Mouse (Mus musculus): ENCODE measurements around the gene Msln. TPM values are rescaled to one million over a fixed set of nuclear protein-coding genes. Genes with fewer than 3 reads are reported as not detected.
A peak's percentile ranks its signal among the peaks of the same experiment; 100 is the strongest.

The Msln gene
- polyA plus RNA-seq, 1 experiment, result 3.1 TPM

DNA sequence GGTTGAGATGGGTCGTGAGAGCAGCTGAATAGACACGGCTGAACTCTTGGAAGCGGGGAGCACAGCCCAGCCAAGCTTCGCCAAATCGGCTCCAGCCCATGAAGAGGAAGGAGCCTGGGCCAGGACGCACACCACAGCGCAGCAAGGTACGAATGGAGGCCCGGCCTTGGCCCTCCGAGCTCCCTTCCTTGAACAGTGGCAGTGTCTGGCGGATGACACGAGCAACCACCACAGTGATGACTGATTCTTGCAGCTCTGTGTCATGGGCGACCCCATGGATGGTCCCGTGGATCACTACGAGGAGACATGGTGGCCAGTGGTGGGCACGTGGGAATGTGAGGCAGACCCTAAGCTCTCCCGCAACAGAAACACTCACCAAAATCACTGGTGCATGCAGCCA, 40.8 kb upstream of the Msln start:
- Histone ChIP-seq H3K4me3 (ENCODE audit: extremely low read depth, insufficient read depth, insufficient read length) (no peak overlapping the region), H3K27ac (ENCODE audit: insufficient read depth, low read length) (no peak overlapping the region), H3K27me3 (ENCODE audit: control insufficient read depth, insufficient read depth, low read length) (no peaks in the 10 kb centered on the region), H3K36me3 (ENCODE audit: control insufficient read depth, insufficient read depth, low read length) (no peaks in the 10 kb centered on the region), H3K4me1 (ENCODE audit: control insufficient read depth, insufficient read depth, insufficient read length) (peaks cover 15% of the 10 kb centered on the region)
- TF ChIP-seq POLR2A (IDR thresholded peaks at IDR 0.05; ENCODE audit: low read depth, low read length) (no peak), CTCF (IDR thresholded peaks at IDR 0.05; ENCODE audit: extremely low read depth, insufficient read depth, insufficient read length, insufficient replicate concordance) (no peak)
- WGBS, result 97% methylated on average over 17 of the region's 17 CpGs
- DNase-seq (ENCODE audit: low read depth in 1 of 2, low spot score in 2 of 2), result no peak

DNA sequence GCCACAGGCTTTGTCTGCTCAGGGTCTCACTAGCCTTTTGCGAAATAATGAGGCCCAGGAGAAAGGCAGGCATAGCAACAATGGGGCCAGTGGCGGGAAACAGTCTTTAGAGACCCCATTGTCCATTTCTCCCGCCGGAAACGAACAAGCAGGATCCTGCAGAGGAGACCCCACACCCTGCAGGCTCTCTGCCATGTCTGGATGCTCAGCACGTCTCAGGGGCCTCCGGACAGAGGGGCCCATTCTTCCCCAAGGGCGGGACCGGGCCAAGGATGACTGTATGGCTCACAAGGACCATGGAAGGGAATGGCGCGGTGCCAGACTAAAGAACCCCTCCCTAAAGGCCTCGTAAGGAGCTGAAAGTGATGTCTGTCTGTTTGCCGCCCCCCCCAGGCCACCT, 40.0 kb upstream of the Msln start:
- WGBS, result 92% methylated on average over 13 of the region's 13 CpGs
- H3K27me3 ChIP-seq (ENCODE audit: control insufficient read depth, insufficient read depth, low read length), result no peaks in the 10 kb centered on the region
- peaks cover 15% of the 10 kb centered on the region for H3K4me1 ChIP-seq (ENCODE audit: control insufficient read depth, insufficient read depth, insufficient read length)
- DNase-seq (ENCODE audit: low read depth in 1 of 2, low spot score in 2 of 2), result no peak
- H3K4me3 ChIP-seq (ENCODE audit: extremely low read depth, insufficient read depth, insufficient read length), result no peak overlapping the region
- H3K36me3 ChIP-seq (ENCODE audit: control insufficient read depth, insufficient read depth, low read length), result no peaks in the 10 kb centered on the region; the same call in 1 of the 2 replicates
- H3K27ac ChIP-seq (ENCODE audit: insufficient read depth, low read length), result no peak overlapping the region
- TF ChIP-seq POLR2A (IDR thresholded peaks at IDR 0.05; ENCODE audit: low read depth, low read length) (no peak), CTCF (IDR thresholded peaks at IDR 0.05; ENCODE audit: extremely low read depth, insufficient read depth, insufficient read length, insufficient replicate concordance) (no peak)

DNA sequence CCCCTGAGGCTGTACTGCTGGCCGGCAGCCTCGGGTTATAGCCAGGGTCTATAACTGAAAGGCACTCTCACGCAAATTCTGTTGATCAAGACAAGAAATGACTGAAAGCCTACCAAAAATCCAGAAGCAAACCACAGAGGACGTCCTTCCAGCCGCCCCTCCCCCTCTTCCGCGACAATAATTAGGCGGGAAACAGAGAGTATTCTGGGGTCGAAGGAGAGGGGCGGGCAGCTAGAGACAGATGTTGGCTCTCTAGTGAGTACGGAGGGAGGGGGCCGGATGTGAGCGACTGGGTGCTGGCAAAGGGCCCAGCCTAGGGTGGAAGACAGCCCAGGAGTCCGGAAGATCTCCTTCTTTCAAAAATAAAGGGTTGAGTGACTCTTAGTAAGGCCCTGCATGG, 38.4 kb upstream of the Msln start, which contains the start of gene Fam173a:
TSS of gene Fam173a (minus strand) at position 287 of the 400 bp plus-strand sequence.
- Histone ChIP-seq H3K4me3 (ENCODE audit: extremely low read depth, insufficient read depth, insufficient read length) (peak within 1 kb of the TSS; percentile 97), H3K36me3 (ENCODE audit: control insufficient read depth, insufficient read depth, low read length) (no peaks in the 10 kb centered on the region; the same call in none of the 2 replicates), H3K27me3 (ENCODE audit: control insufficient read depth, insufficient read depth, low read length) (no peaks in the 10 kb centered on the region), H3K4me1 (ENCODE audit: control insufficient read depth, insufficient read depth, insufficient read length) (peaks cover 15% of the 10 kb centered on the region), H3K27ac (ENCODE audit: insufficient read depth, low read length) (peak within 1 kb of the TSS; percentile 94)
- TF ChIP-seq CTCF (IDR thresholded peaks at IDR 0.05; ENCODE audit: extremely low read depth, insufficient read depth, insufficient read length, insufficient replicate concordance), result no peak
- no peak for TF ChIP-seq POLR2A (IDR thresholded peaks at IDR 0.05; ENCODE audit: low read depth, low read length)
- DNase-seq (ENCODE audit: low read depth in 1 of 2, low spot score in 2 of 2), result peak; percentile 61 to 70
- WGBS, result under 1% methylated on average over 14 of the region's 14 CpGs

DNA sequence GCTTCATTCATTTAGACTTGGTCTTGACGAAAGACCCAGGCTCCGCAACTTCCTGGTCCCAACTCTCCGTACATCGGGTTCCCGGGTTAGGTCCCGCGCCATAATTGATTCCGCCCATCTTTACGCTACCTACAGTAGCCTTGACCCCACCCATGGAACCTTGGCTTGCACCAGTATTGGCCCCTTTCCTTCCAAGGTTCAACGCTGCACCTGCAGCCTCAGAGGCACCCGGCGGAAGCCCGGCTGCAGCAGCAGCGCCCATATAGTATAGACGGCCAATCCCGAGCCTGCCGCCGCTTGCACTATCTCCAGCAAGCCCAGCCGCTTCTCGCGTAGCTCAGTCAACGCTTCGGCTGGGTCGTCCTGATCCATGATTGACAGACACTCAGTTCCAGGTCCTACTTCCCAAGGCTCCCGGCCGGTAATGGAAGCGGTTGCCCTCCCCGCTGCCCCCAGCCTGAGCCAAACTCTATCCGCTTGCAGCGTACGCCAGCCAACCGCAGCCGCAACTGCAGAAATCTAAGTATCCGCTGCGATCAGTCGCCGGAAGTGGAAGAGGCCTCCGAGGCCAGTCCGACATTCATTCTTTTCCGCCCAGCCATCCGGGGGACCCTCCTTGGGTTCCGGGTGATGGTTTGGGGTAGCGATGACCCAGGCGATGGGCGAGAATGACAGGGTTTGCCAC, 37.8 kb upstream of the Msln start:
- under 1% methylated on average over 45 of the region's 45 CpGs for WGBS
- TF ChIP-seq POLR2A (IDR thresholded peaks at IDR 0.05; ENCODE audit: low read depth, low read length), result peak; percentile 72
- no peak for TF ChIP-seq CTCF (IDR thresholded peaks at IDR 0.05; ENCODE audit: extremely low read depth, insufficient read depth, insufficient read length, insufficient replicate concordance)
- H3K36me3 ChIP-seq (ENCODE audit: control insufficient read depth, insufficient read depth, low read length), result no peaks in the 10 kb centered on the region; the same call in none of the 2 replicates
- no peaks in the 10 kb centered on the region for H3K27me3 ChIP-seq (ENCODE audit: control insufficient read depth, insufficient read depth, low read length)
- DNase-seq (ENCODE audit: low read depth in 1 of 2, low spot score in 2 of 2), result peak; percentile 82 to 83
- peak overlapping the region; percentile 97 for H3K4me3 ChIP-seq (ENCODE audit: extremely low read depth, insufficient read depth, insufficient read length)
- peak overlapping the region; percentile 94 for H3K27ac ChIP-seq (ENCODE audit: insufficient read depth, low read length)
- H3K4me1 ChIP-seq (ENCODE audit: control insufficient read depth, insufficient read depth, insufficient read length), result peaks cover 15% of the 10 kb centered on the region

DNA sequence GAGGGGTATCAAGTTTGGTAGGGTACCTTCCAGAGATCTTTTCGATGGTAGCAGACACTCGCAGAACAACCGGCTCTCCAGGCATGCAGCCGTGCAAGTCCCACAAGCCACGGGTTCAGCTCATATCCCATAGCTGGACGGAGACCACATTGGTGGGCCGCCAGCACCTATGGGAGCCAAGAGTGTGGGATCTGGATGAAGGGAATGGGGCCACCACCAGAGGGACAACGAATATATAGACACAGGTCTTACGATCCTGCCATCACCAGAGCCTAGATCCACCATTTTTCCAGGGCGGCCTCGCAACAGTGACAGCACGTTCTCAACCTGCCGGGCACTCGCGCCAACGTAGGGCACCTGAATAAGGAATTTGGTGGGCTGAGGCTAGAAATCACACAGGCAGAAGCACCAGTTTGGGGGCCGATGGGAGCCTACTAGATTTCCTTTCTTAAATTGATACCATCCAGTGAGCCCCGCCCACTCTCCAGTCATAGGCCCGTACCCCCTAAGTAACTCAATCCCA, 37.2 kb upstream of the Msln start:
- peaks cover 15% of the 10 kb centered on the region for H3K4me1 ChIP-seq (ENCODE audit: control insufficient read depth, insufficient read depth, insufficient read length)
- no peak for DNase-seq (ENCODE audit: low read depth in 1 of 2, low spot score in 2 of 2)
- 26% methylated on average over 19 of the region's 19 CpGs for WGBS

DNA sequence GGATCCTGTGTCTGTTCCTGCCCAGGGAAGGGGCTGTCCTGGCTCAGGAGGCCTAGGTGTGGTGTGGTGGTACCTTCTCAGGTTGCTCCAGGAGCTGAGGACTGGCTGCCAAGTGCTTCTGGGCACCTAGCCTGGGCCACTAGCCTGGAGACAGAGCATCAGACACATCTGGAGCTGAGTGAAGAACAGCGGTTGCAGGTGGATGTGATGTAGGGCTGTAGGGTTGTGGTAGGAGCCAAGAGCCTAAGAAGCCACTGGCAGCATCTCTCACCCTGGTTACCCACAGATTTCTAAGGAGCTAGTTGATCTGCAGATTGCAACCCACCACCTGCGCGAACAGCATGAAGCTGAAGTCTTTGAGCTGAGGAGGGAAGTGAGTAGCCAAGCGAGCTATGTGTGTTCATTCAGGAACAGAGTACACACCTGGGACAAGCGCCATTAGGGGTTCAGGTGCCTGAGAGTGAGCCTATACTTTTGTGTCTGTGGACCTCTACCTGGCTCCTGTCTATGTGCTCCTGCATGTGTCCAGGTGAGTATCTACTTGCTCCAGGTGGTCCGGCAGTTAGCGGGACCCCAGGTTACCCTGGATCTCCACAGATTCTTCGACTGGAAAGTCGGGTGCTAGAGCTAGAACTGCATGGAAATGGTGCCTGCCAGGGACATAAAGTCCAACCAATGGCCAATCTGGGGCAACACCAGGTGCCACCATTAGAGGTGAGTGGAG, 32.8 kb upstream of the Msln start:
- Histone ChIP-seq H3K4me1 (ENCODE audit: control insufficient read depth, insufficient read depth, insufficient read length) (peaks cover 11% of the 10 kb centered on the region), H3K36me3 (ENCODE audit: control insufficient read depth, insufficient read depth, low read length) (peaks cover 7% of the 10 kb centered on the region), H3K27ac (ENCODE audit: insufficient read depth, low read length) (no peak overlapping the region), H3K4me3 (ENCODE audit: extremely low read depth, insufficient read depth, insufficient read length) (no peak overlapping the region), H3K27me3 (ENCODE audit: control insufficient read depth, insufficient read depth, low read length) (no peaks in the 10 kb centered on the region)
- no peak for TF ChIP-seq CTCF (IDR thresholded peaks at IDR 0.05; ENCODE audit: extremely low read depth, insufficient read depth, insufficient read length, insufficient replicate concordance)
- TF ChIP-seq POLR2A (IDR thresholded peaks at IDR 0.05; ENCODE audit: low read depth, low read length), result no peak
- WGBS, result 87% methylated on average over 9 of the region's 9 CpGs
- DNase-seq (ENCODE audit: low read depth in 1 of 2, low spot score in 2 of 2), result no peak

More for the DNA sequence above, 37.2 kb upstream of the Msln start:
- H3K36me3 ChIP-seq (ENCODE audit: control insufficient read depth, insufficient read depth, low read length), result no peaks in the 10 kb centered on the region; the same call in none of the 2 replicates
- peak overlapping the region; percentile 97 for H3K4me3 ChIP-seq (ENCODE audit: extremely low read depth, insufficient read depth, insufficient read length)
- TF ChIP-seq POLR2A (IDR thresholded peaks at IDR 0.05; ENCODE audit: low read depth, low read length) (no peak), CTCF (IDR thresholded peaks at IDR 0.05; ENCODE audit: extremely low read depth, insufficient read depth, insufficient read length, insufficient replicate concordance) (no peak)
- H3K27ac ChIP-seq (ENCODE audit: insufficient read depth, low read length), result peak overlapping the region; percentile 94; the same call in 1 of the 2 replicates
- H3K27me3 ChIP-seq (ENCODE audit: control insufficient read depth, insufficient read depth, low read length), result no peaks in the 10 kb centered on the region
